Comparison of ENCODE assay signal across 7 mouse cellular contexts in the genomic region with DNA sequence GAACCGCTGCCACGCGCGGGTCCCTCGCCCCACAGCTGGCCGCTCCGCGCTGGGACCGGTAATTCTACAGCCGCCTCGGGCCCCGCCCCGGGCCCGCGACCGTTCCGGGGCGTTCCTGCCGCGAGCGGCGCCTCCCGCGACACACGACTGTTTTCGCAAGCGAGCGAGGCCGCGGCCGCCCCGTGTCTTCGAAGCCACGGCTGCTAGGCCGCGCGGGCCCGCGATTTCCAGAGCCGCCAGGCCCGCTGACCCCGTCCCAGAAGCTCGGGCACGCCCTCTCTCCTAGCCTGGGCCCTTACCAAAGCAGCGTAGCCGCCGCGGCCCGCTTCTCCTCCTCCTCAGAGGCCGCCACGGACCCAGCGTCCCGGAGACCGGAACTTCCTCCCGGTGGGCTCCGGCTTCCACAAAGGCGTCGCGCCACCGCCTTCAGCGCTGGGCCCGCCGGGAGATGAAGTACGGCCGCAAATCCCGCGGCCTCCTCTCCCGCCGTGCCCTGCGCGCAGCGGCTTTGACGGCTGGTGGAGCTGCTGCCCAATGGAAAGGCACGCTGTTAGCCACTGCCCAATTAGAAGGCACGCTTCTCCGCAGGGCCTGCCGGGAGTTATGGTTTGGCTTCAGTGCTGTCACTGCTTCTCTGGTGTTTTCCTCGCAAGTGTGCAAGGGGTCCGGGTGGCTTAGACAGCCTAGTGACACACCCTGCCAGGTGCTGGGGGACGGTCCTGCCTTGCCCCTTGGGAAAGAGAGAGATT. TPM values are rescaled to one million over a fixed set of nuclear protein-coding genes. Genes with fewer than 3 reads are reported as not detected.
DNase-seq lines count a peak whose midpoint lies in the region; ATAC-seq lines count a peak whose summit lies in the region.

No protein-coding gene starts in this region.

- H3K4me3 ChIP-seq in embryonic facial prominence, embryonic 11.5 days (ENCODE audit: low read depth, low read length): peak overlapping the region; percentile 97
- H3K4me3 ChIP-seq in limb, embryonic 10.5 days: peak overlapping the region; percentile 93
- peak overlapping the region; percentile 99 for H3K4me3 ChIP-seq in midbrain, embryonic 13.5 days (replicated peaks)

- DNase-seq in adrenal gland, postnatal 14 days: peak; percentile 97
- DNase-seq in embryonic facial prominence, embryonic 11.5 days (ENCODE audit: low spot score): peak; percentile 96
- peak; percentile 96 for DNase-seq in kidney, adult 11 months
- peak; percentile 94 for DNase-seq in limb, embryonic 10.5 days (ENCODE audit: low spot score)
- peak; percentile 87 for DNase-seq in spleen, adult 12 weeks (ENCODE audit: low spot score)

- no peaks in the 10 kb centered on the region for H3K27me3 ChIP-seq in embryonic facial prominence, embryonic 11.5 days (ENCODE audit: control insufficient read depth, insufficient read depth, low read length)
- no peaks in the 10 kb centered on the region for H3K27me3 ChIP-seq in limb, embryonic 10.5 days (ENCODE audit: low read depth, poor library complexity, severe bottlenecking)
- H3K27me3 ChIP-seq in midbrain, embryonic 13.5 days: no peaks in the 10 kb centered on the region

- H3K9ac ChIP-seq in embryonic facial prominence, embryonic 11.5 days (replicated peaks; ENCODE audit: low read length): peak overlapping the region; percentile 99
- H3K9ac ChIP-seq in midbrain, embryonic 13.5 days (replicated peaks): peak overlapping the region; percentile 98

- peak; percentile 99 for ATAC-seq in embryonic facial prominence, embryonic 11.5 days (replicated peaks; ENCODE audit: insufficient number of reproducible peaks, low FRiP score, low TSS enrichment, low read depth)
- peak; percentile 96 for ATAC-seq in granulocyte monocyte progenitor cell, adult 5-6 weeks (replicated peaks; ENCODE audit: poor library complexity, severe bottlenecking)
- peak; percentile 100 for ATAC-seq in midbrain, embryonic 13.5 days

- no peaks in the 10 kb centered on the region for H3K4me1 ChIP-seq in embryonic facial prominence, embryonic 11.5 days (ENCODE audit: control insufficient read depth, insufficient read depth, low read length)
- H3K4me1 ChIP-seq in limb, embryonic 10.5 days: peaks cover 14% of the 10 kb centered on the region
- peaks cover 24% of the 10 kb centered on the region for H3K4me1 ChIP-seq in midbrain, embryonic 13.5 days (replicated peaks)

- no peaks in the 10 kb centered on the region for H3K36me3 ChIP-seq in embryonic facial prominence, embryonic 11.5 days (replicated peaks; ENCODE audit: control insufficient read depth, insufficient read depth, low read depth, low read length)
- peaks cover 21% of the 10 kb centered on the region for H3K36me3 ChIP-seq in limb, embryonic 10.5 days
- H3K36me3 ChIP-seq in midbrain, embryonic 13.5 days: peaks cover 4% of the 10 kb centered on the region; the same call in 1 of the 2 replicates

- WGBS in embryonic facial prominence, embryonic 11.5 days: under 1% methylated on average over 75 of the region's 80 CpGs
- under 1% methylated on average over 80 of the region's 80 CpGs for WGBS in limb, embryonic 10.5 days
- WGBS in midbrain, embryonic 13.5 days: under 1% methylated on average over 73 of the region's 80 CpGs

- H3K4me2 ChIP-seq in embryonic facial prominence, embryonic 11.5 days (ENCODE audit: low read depth, low read length): peak overlapping the region; percentile 68
- H3K4me2 ChIP-seq in midbrain, embryonic 13.5 days (replicated peaks): peak overlapping the region; percentile 74

- H3K9me3 ChIP-seq in embryonic facial prominence, embryonic 11.5 days (replicated peaks; ENCODE audit: control insufficient read depth, low read length): no peaks in the 10 kb centered on the region
- H3K9me3 ChIP-seq in limb, embryonic 10.5 days (replicated peaks): no peaks in the 10 kb centered on the region
- H3K9me3 ChIP-seq in midbrain, embryonic 13.5 days: no peaks in the 10 kb centered on the region

- H3K27ac ChIP-seq in embryonic facial prominence, embryonic 11.5 days (replicated peaks; ENCODE audit: low read depth, low read length): peak overlapping the region; percentile 90
- peak overlapping the region; percentile 96 for H3K27ac ChIP-seq in limb, embryonic 10.5 days
- H3K27ac ChIP-seq in midbrain, embryonic 13.5 days: peak overlapping the region; percentile 96

RNA-seq across cellular contexts. Expression of a gene that starts 0.5 kb away (rescaled TPM):
- total RNA-seq in adrenal gland, postnatal 14 days (2021): 49.8 and 61.4 TPM in 2 replicates
- polyA plus RNA-seq in embryonic facial prominence, embryonic 11.5 days (2014; fragmentation: Nextera tagmentation; extraction: Ambion mirVana): 96.7 and 101 TPM in 2 replicates
- total RNA-seq in granulocyte monocyte progenitor cell, adult 5-6 weeks (2014; fragmentation: Nextera tagmentation): 99.9 and 115 TPM in 2 replicates
- 110 and 125 TPM in 2 replicates for total RNA-seq in granulocyte monocyte progenitor cell, adult 5-6 weeks (2017)
- 96.4 and 116 TPM in 2 replicates for polyA plus RNA-seq in limb, embryonic 10.5 days (2016; fragmentation: Nextera tagmentation; extraction: Ambion mirVana)
- 126 and 132 TPM in 2 replicates for polyA plus RNA-seq in midbrain, embryonic 13.5 days (2015; fragmentation: Nextera tagmentation; extraction: Ambion mirVana)

RNA-seq across cellular contexts. Expression of a gene that starts 15.4 kb away (rescaled TPM):
- 12.3 and 14.0 TPM in 2 replicates for total RNA-seq in adrenal gland, postnatal 14 days (2021)
- polyA plus RNA-seq in embryonic facial prominence, embryonic 11.5 days (2014; fragmentation: Nextera tagmentation; extraction: Ambion mirVana): 11.5 and 12.5 TPM in 2 replicates
- total RNA-seq in granulocyte monocyte progenitor cell, adult 5-6 weeks (2014; fragmentation: Nextera tagmentation): 6.1 and 9.3 TPM in 2 replicates
- total RNA-seq in granulocyte monocyte progenitor cell, adult 5-6 weeks (2017): 16.5 and 19.5 TPM in 2 replicates
- polyA plus RNA-seq in limb, embryonic 10.5 days (2016; fragmentation: Nextera tagmentation; extraction: Ambion mirVana): 10.9 and 11.6 TPM in 2 replicates
- 21.5 and 23.8 TPM in 2 replicates for polyA plus RNA-seq in midbrain, embryonic 13.5 days (2015; fragmentation: Nextera tagmentation; extraction: Ambion mirVana)

RNA-seq across cellular contexts. Expression of a gene that starts 34.1 kb away (rescaled TPM):
- total RNA-seq in adrenal gland, postnatal 14 days (2021): 5.0 and 8.7 TPM in 2 replicates
- 0.49 and 0.79 TPM in 2 replicates for polyA plus RNA-seq in embryonic facial prominence, embryonic 11.5 days (2014; fragmentation: Nextera tagmentation; extraction: Ambion mirVana)
- total RNA-seq in granulocyte monocyte progenitor cell, adult 5-6 weeks (2014; fragmentation: Nextera tagmentation): not detected in 2 replicates
- 0.26 and 6.3 TPM in 2 replicates for total RNA-seq in granulocyte monocyte progenitor cell, adult 5-6 weeks (2017)
- 0.30 and 1.2 TPM in 2 replicates for polyA plus RNA-seq in limb, embryonic 10.5 days (2016; fragmentation: Nextera tagmentation; extraction: Ambion mirVana)
- polyA plus RNA-seq in midbrain, embryonic 13.5 days (2015; fragmentation: Nextera tagmentation; extraction: Ambion mirVana): 1.2 and 2.3 TPM in 2 replicates

RNA-seq across cellular contexts. Expression of a gene that starts 55.7 kb away (rescaled TPM):
- total RNA-seq in adrenal gland, postnatal 14 days (2021): not detected in 2 replicates
- polyA plus RNA-seq in embryonic facial prominence, embryonic 11.5 days (2014; fragmentation: Nextera tagmentation; extraction: Ambion mirVana): not detected in 2 replicates
- not detected in 2 replicates for total RNA-seq in granulocyte monocyte progenitor cell, adult 5-6 weeks (2014; fragmentation: Nextera tagmentation)
- total RNA-seq in granulocyte monocyte progenitor cell, adult 5-6 weeks (2017): not detected in 2 replicates
- polyA plus RNA-seq in limb, embryonic 10.5 days (2016; fragmentation: Nextera tagmentation; extraction: Ambion mirVana): not detected in 2 replicates
- not detected in 2 replicates for polyA plus RNA-seq in midbrain, embryonic 13.5 days (2015; fragmentation: Nextera tagmentation; extraction: Ambion mirVana)

Comparison
In these comparisons a context has a peak if more than half of its experiments do, and no peak if none do; other contexts are left out.
1. Peak in every context shown above with its lines: DNase-seq, ATAC-seq, H3K4me3 ChIP-seq and H3K27ac ChIP-seq.